Mouse (Mus musculus) ES-Bruce4 (cell line): ENCODE results near the gene Uvrag. TPM values are rescaled to one million over a fixed set of nuclear protein-coding genes. Genes with fewer than 3 reads are reported as not detected.

Experiments
- H3K27ac ChIP-seq: 2 replicates; pipeline ENCODE4 v1.5.1; 2012; ENCODE audit warnings: low read length, inconsistent platforms; ENCODE audit not compliant: insufficient read depth
- H3K27me3 ChIP-seq: 2 replicates; pipeline ENCODE4 v1.6.1; 2012; ENCODE audit warnings: mild to moderate bottlenecking, low read length, inconsistent platforms; ENCODE audit not compliant: control insufficient read depth, poor library complexity, insufficient read depth, severe bottlenecking
- H3K36me3 ChIP-seq: 2 replicates; pipeline ENCODE4 v1.6.1; 2012; ENCODE audit warnings: inconsistent platforms, mild to moderate bottlenecking, low read length, moderate library complexity; ENCODE audit not compliant: control insufficient read depth, poor library complexity, insufficient read depth, severe bottlenecking
- H3K4me1 ChIP-seq: one replicate; pipeline ENCODE4 v1.8.1; 2011; ENCODE audit warnings: low read length; ENCODE audit not compliant: control insufficient read depth, insufficient read depth
- H3K4me3 ChIP-seq: 2 replicates; pipeline ENCODE4 v1.5.1; 2011; ENCODE audit warnings: low read depth, mild to moderate bottlenecking, low read length
- H3K9ac ChIP-seq: 2 replicates; pipeline ENCODE4 v1.6.1; 2012; ENCODE audit warnings: low read depth, mild to moderate bottlenecking, inconsistent platforms; ENCODE audit not compliant: poor library complexity, severe bottlenecking
- H3K9me3 ChIP-seq: replicated peaks from 2 replicates; pipeline ENCODE4 v1.6.1; 2012; ENCODE audit warnings: mild to moderate bottlenecking, low read length, inconsistent platforms; ENCODE audit not compliant: control insufficient read depth, poor library complexity, insufficient read depth, severe bottlenecking
- CTCF ChIP-seq: IDR thresholded peaks from one replicate; pipeline ENCODE4 v1.8.1; 2011; ENCODE audit warnings: low read depth, low read length
- EP300 ChIP-seq: IDR thresholded peaks from 2 replicates; pipeline ENCODE4 v1.6.1; 2011; ENCODE audit warnings: low read depth, low read length; ENCODE audit not compliant: insufficient read depth
- POLR2A ChIP-seq: IDR thresholded peaks from one replicate; pipeline ENCODE4 v1.8.1; 2011; ENCODE audit warnings: low read length; ENCODE audit not compliant: insufficient read depth
- polyA plus RNA-seq: library from polyadenylated mRNA; stranded (reverse); fragments of >200 nt; gene quantifications from 2 replicates; pipeline ENCODE4 v1.2.4, GENCODE M21; 2011; ENCODE audit warnings: low read depth; ENCODE audit not compliant: missing spikeins, insufficient read depth, insufficient read length

Gene Uvrag
- polyA plus RNA-seq, 1 experiment = 16.9 TPM

DNA sequence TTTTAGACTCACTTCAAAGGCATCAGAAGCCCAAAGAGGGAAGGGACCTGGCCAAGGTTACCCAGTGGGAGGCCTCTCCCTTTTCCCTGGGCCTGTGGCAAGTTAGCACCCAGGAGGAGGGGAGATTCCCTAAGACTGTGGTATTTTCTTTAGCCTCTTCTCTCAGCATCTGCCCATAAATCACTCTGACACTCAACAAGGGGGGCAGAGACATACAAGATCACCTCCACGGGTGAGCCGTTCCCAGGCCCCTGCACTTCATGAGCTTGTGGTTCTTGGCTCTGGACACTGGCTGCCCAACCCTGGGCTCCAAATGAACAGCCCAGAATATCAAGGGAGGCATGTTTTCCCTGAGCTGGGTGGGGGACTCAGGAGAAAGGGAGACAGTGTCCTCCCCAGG, 279.9 kb downstream of the Uvrag start:
- Histone ChIP-seq H3K9ac (no peak overlapping the region), H3K27ac (no peak overlapping the region), H3K27me3 (no peaks in the 10 kb centered on the region), H3K36me3 (no peaks in the 10 kb centered on the region), H3K4me3 (no peak overlapping the region), H3K9me3 (no peaks in the 10 kb centered on the region), H3K4me1 (no peaks in the 10 kb centered on the region)
- no peak for TF ChIP-seq EP300
- no peak for TF ChIP-seq CTCF
- no peak for TF ChIP-seq POLR2A

DNA sequence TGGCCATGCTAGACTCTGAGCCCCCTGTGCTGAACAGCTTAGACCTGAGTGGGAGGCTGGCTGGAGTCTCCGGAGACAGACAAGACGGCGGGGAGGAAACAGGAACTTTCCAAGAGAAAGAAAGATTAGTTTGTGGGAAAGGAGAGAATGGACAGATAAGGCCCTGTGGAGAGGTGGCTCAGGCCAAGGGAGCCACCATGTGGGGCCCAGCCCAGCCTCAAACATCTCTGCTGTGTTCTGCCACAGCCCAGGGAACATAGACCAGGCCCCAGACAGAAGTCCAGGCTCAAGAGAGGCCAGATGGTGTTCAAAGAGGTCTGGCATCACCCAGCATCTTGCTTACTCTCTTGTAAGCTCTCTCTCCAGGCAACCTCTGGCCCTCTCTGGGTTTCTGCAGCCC, 283.8 kb downstream of the Uvrag start:
- no peak overlapping the region for H3K27ac ChIP-seq
- no peak overlapping the region for H3K4me3 ChIP-seq
- H3K27me3 ChIP-seq = no peaks in the 10 kb centered on the region
- no peaks in the 10 kb centered on the region for H3K4me1 ChIP-seq
- TF ChIP-seq POLR2A = no peak
- no peak for TF ChIP-seq CTCF
- no peak for TF ChIP-seq EP300
- H3K36me3 ChIP-seq = no peaks in the 10 kb centered on the region
- no peaks in the 10 kb centered on the region for H3K9me3 ChIP-seq
- H3K9ac ChIP-seq = no peak overlapping the region

DNA sequence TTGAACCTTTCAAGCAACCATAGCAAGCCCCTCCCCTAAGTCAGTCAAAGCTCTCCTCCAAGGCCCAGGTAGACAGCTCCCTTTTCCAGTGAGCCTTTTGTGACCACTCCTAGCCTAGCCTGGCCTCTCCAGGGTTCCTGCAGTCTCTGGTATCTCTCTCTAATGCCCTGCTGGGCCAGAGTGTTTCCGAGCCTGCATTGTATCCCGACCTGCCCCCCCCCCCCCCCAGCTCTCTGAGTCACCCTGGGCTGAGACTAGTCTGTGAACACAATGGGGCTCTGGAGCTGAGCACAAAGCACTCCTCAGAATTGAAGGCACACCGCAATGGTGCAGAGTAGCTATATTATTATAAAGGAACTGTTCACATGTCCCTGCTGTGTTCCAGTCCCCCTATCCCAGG, 284.8 kb downstream of the Uvrag start:
- H3K4me1 ChIP-seq = no peaks in the 10 kb centered on the region
- H3K27me3 ChIP-seq = no peaks in the 10 kb centered on the region
- H3K36me3 ChIP-seq = no peaks in the 10 kb centered on the region
- H3K9me3 ChIP-seq = no peaks in the 10 kb centered on the region
- no peak overlapping the region for H3K9ac ChIP-seq
- no peak overlapping the region for H3K4me3 ChIP-seq
- no peak overlapping the region for H3K27ac ChIP-seq
- TF ChIP-seq CTCF (no peak), EP300 (no peak), POLR2A (no peak)

DNA sequence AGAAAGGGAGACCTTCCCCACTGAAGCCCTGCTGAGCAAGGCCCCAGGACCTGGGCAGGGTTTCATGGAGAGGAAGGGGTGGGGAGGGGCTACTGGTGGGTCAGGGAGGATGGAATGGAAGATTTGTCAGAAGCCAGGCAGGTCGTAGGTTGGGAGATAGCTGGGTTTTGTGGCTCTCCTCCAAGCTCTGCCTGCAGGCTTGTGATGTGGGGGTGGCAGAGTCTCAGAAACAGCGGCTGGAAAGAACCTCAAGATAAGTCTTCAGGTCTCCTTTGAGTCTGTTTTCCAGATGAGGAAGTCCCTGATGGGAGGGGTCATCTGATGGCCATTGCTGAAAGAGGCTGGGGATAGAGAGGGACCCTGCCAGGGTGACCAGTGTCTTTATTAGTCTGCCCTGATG, 285.6 kb downstream of the Uvrag start:
- H3K4me1 ChIP-seq = no peaks in the 10 kb centered on the region
- no peaks in the 10 kb centered on the region for H3K9me3 ChIP-seq
- no peak for TF ChIP-seq POLR2A
- no peak for TF ChIP-seq CTCF
- TF ChIP-seq EP300 = no peak
- H3K27ac ChIP-seq = no peak overlapping the region
- no peak overlapping the region for H3K9ac ChIP-seq
- no peaks in the 10 kb centered on the region for H3K27me3 ChIP-seq
- H3K36me3 ChIP-seq = no peaks in the 10 kb centered on the region
- H3K4me3 ChIP-seq = no peak overlapping the region

DNA sequence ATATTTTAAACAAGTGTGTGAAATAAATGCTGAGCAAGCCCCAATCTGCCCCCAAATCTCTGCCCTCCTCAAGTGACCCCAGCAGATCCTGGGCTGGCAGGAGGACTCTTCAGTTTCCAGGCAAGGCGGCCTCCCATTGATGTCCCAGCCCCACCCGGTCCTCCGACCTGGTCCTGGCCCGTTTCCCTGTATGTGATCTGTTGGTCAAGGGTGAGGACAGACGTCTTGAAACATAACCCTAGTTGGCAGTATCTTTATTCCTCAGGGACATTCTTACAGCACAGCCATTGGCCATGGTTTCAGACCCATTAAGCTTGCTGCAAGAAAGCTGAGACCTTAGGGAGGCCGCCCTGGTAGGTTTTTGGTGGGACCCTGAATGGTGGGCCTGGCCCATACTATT, 287.1 kb downstream of the Uvrag start:
- H3K36me3 ChIP-seq = no peaks in the 10 kb centered on the region
- TF ChIP-seq EP300 = no peak
- TF ChIP-seq POLR2A = no peak
- TF ChIP-seq CTCF = no peak
- no peak overlapping the region for H3K4me3 ChIP-seq
- no peaks in the 10 kb centered on the region for H3K9me3 ChIP-seq
- H3K9ac ChIP-seq = no peak overlapping the region
- H3K4me1 ChIP-seq = no peaks in the 10 kb centered on the region
- no peaks in the 10 kb centered on the region for H3K27me3 ChIP-seq
- no peak overlapping the region for H3K27ac ChIP-seq

DNA sequence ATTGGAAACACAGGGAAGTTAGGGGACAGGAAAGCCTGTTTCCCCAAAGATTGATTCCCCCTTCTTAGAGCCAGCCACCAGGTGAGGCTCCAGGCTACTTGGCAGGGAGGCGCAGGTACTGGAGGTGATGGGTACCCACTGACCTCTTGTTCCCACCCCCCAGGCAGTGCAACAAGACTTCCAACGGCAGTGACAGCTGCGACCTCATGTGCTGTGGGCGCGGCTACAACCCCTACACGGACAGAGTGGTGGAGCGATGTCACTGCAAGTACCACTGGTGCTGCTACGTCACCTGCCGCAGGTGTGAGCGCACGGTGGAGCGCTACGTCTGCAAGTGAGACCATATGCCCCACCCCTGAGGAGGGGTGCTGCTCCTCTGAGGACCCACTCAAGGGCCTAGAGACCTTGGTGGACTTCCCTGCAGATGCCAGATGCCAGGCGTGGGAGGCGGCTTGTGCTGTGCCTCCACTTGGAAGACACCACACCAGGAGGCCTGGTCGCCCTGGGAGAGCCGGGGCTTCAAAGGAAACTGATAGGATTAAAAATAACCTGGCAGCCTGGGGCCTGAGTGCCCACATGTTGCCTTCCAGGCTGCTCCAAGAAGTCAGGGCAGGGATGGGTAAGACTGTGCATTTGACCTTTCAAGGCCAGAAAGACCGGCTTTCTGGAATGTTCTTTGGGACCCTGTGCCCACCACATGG, 287.8 kb downstream of the Uvrag start:
- no peaks in the 10 kb centered on the region for H3K9me3 ChIP-seq
- no peak overlapping the region for H3K4me3 ChIP-seq
- H3K9ac ChIP-seq = no peak overlapping the region
- H3K27ac ChIP-seq = no peak overlapping the region
- no peaks in the 10 kb centered on the region for H3K36me3 ChIP-seq
- no peak for TF ChIP-seq CTCF
- TF ChIP-seq EP300 = no peak
- no peak for TF ChIP-seq POLR2A
- no peaks in the 10 kb centered on the region for H3K27me3 ChIP-seq
- no peaks in the 10 kb centered on the region for H3K4me1 ChIP-seq

DNA sequence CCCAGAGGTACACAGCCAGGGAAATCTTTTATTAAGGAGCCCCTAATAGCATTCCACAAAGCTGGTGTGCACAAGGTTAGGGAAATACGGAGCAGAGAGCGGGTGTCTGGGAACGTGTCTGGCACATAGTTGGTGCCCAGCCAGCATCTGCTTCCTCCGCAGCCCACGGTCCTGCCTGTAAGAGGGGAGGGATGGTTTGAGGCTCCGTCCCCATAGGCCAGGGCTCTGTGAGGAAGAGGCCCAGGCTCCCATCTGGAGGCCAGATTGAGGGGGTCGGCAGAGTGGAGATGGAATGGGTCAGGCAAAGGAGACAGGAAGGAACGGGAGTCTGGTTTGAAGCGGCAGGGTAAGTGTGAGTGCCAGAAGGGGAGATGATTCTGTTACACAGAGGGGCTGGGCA, 289.7 kb downstream of the Uvrag start:
- Histone ChIP-seq H3K9me3 (no peaks in the 10 kb centered on the region), H3K36me3 (no peaks in the 10 kb centered on the region), H3K27me3 (no peaks in the 10 kb centered on the region), H3K27ac (no peak overlapping the region), H3K9ac (no peak overlapping the region), H3K4me3 (no peak overlapping the region), H3K4me1 (no peaks in the 10 kb centered on the region)
- TF ChIP-seq POLR2A (no peak), CTCF (no peak), EP300 (no peak)
